Mouse (Mus musculus) midbrain, postnatal 0 days (tissue): Measurements from ENCODE around the gene Fam217b. TPM values are rescaled to one million over a fixed set of nuclear protein-coding genes. Genes with fewer than 3 reads are reported as not detected.

Experiments
- ATAC-seq: fragments of 200-750 bp; cut with Nextera tagmentation; 2 replicates; pipeline ENCODE4 v1.8.0; 2017; ENCODE audit warnings: moderate number of reproducible peaks, mild to moderate bottlenecking, moderate TSS enrichment, moderate library complexity; ENCODE audit not compliant: low FRiP score
- DNase-seq: peaks from one replicate; pipeline ENCODE4 v3.0.0-alpha.2; 2015; ENCODE audit warnings: low spot score
- H3K27ac ChIP-seq: fragments of 300-500 bp; sonication (generic); 2 replicates; pipeline ENCODE4 v1.5.1; 2014; ENCODE audit warnings: low read depth, mild to moderate bottlenecking, low read length, mixed read lengths
- H3K27me3 ChIP-seq: fragments of 300-500 bp; sonication (generic); 2 replicates; pipeline ENCODE4 v1.6.1; 2014; ENCODE audit warnings: low read length, control low read depth, mixed read lengths; ENCODE audit not compliant: insufficient read depth
- H3K36me3 ChIP-seq: fragments of 300-500 bp; sonication (generic); 2 replicates; pipeline ENCODE4 v1.6.1; 2014; ENCODE audit warnings: low read length, control low read depth, mixed read lengths; ENCODE audit not compliant: insufficient read depth
- H3K4me1 ChIP-seq: fragments of 300-500 bp; sonication (generic); 2 replicates; pipeline ENCODE4 v1.6.1; 2014; ENCODE audit warnings: mild to moderate bottlenecking, control low read depth, antibody characterized with exemption, low read length, mixed read lengths; ENCODE audit not compliant: insufficient read depth
- H3K4me2 ChIP-seq: fragments of 300-500 bp; sonication (generic); 2 replicates; pipeline ENCODE4 v1.6.1; 2014; ENCODE audit warnings: low read depth, mild to moderate bottlenecking, low read length, mixed read lengths; ENCODE audit not compliant: poor library complexity, severe bottlenecking
- H3K4me3 ChIP-seq: fragments of 300-500 bp; sonication (generic); 2 replicates; pipeline ENCODE4 v1.5.1; 2014; ENCODE audit warnings: low read depth, mild to moderate bottlenecking, low read length, moderate library complexity
- H3K9ac ChIP-seq: fragments of 300-500 bp; sonication (generic); replicated peaks from 2 replicates; pipeline ENCODE4 v1.6.1; 2014; ENCODE audit warnings: mild to moderate bottlenecking, low read length, moderate library complexity, mixed read lengths; ENCODE audit not compliant: poor library complexity, severe bottlenecking
- H3K9me3 ChIP-seq: fragments of 300-500 bp; sonication (generic); 2 replicates; pipeline ENCODE4 v1.6.1; 2016; ENCODE audit warnings: low read length, control low read depth
- CTCF ChIP-seq: IDR thresholded peaks from 2 replicates; pipeline ENCODE4 v1.5.1; 2016; ENCODE audit warnings: antibody characterized with exemption, mild to moderate bottlenecking
- WGBS: fragments of 180-500 bp; shearing (Covaris S2); extraction: QIAGEN DNeasy Blood & Tissue Kit; methylation state at CpG from one replicate; pipeline ENCODE4 v1.1.7; 2014; 5-methylcytosine and 5-hydroxymethylcytosine counted together
- polyA plus RNA-seq: library from polyadenylated mRNA; unstranded; fragments of >200 nt; fragmentation: Nextera tagmentation; extraction: Ambion mirVana; gene quantifications from 2 replicates; pipeline ENCODE4 v1.2.1, GENCODE M21; 2015
- total RNA-seq: library from RNA; depleted of rRNA; stranded (reverse); fragments of >200 nt; gene quantifications from 2 replicates; pipeline ENCODE4 v1.2.3, GENCODE M21; 2014; rRNA removed

Gene Fam217b
- total RNA-seq (24.1 and 25.8 TPM in 2 replicates), polyA plus RNA-seq (26.4 and 28.1 TPM in 2 replicates)

- ATAC-seq (peak; percentile 82), DNase-seq (peak; percentile 57)
- Histone ChIP-seq H3K9ac (peak within 1 kb of the TSS; percentile 67), H3K9me3 (no peaks in the 10 kb centered on the region), H3K4me3 (peak within 1 kb of the TSS; percentile 68), H3K27ac (peak within 1 kb of the TSS; percentile 74), H3K4me2 (peak within 1 kb of the TSS; percentile 99), H3K36me3 (peaks cover 7% of the 10 kb centered on the region; the same call in 1 of the 2 replicates), H3K27me3 (0 out of 2 replicates have a peak, but pooled peaks cover 4% of the 10 kb centered on the region), H3K4me1 (peaks cover 11% of the 10 kb centered on the region; the same call in 1 of the 2 replicates)
- under 1% methylated on average over 53 of the region's 74 CpGs for WGBS
- peak; percentile 30 for TF ChIP-seq CTCF
Observed at GRCm38 (mm10) chr2:178414261-178415149, at the start of gene Fam217b, which contains the start of gene Ppp1r3d. Fam217b (plus strand) TSS chr2:178414524. Ppp1r3d (minus strand) TSS chr2:178414472.

GRCm38 (mm10) chr2:178407053-178407815 is 7.1 kb upstream of the Fam217b start, which contains the start of gene Sycp2:
Sycp2 (minus strand) TSS chr2:178407685.
- H3K9ac ChIP-seq = no peak within 1 kb of the TSS
- H3K4me1 ChIP-seq = no peaks in the 10 kb centered on the region
- H3K27ac ChIP-seq = no peak within 1 kb of the TSS
- H3K27me3 ChIP-seq = no peaks in the 10 kb centered on the region
- H3K4me3 ChIP-seq = no peak within 1 kb of the TSS
- H3K9me3 ChIP-seq = no peaks in the 10 kb centered on the region
- 87% methylated on average over 49 of the region's 52 CpGs for WGBS
- peak; percentile 36; the same call in 1 of the 2 replicates for TF ChIP-seq CTCF
- DNase-seq (no peak), ATAC-seq (peak; percentile 23; the same call in 1 of the 2 replicates)
- H3K36me3 ChIP-seq = no peaks in the 10 kb centered on the region
- no peak within 1 kb of the TSS for H3K4me2 ChIP-seq

GRCm38 (mm10) chr2:178409024-178409423 is 5.3 kb upstream of the Fam217b start:
- DNase-seq (no peak), ATAC-seq (no peak)
- no peak overlapping the region for H3K27ac ChIP-seq
- H3K4me1 ChIP-seq = peaks cover 11% of the 10 kb centered on the region; the same call in 1 of the 2 replicates
- H3K36me3 ChIP-seq = no peaks in the 10 kb centered on the region
- no peak overlapping the region for H3K4me3 ChIP-seq
- 0 out of 2 replicates have a peak, but pooled peaks cover 4% of the 10 kb centered on the region for H3K27me3 ChIP-seq
- 69% methylated on average over 1 of the region's 1 CpGs for WGBS
- no peak overlapping the region for H3K4me2 ChIP-seq
- H3K9ac ChIP-seq = no peak overlapping the region
- no peaks in the 10 kb centered on the region for H3K9me3 ChIP-seq
- no peak for TF ChIP-seq CTCF

- Histone ChIP-seq H3K27me3 (0 out of 2 replicates have a peak, but pooled peaks cover 4% of the 10 kb centered on the region), H3K4me1 (peaks cover 11% of the 10 kb centered on the region; the same call in 1 of the 2 replicates), H3K36me3 (no peaks in the 10 kb centered on the region), H3K4me2 (no peak overlapping the region), H3K9me3 (no peaks in the 10 kb centered on the region), H3K27ac (no peak overlapping the region), H3K9ac (no peak overlapping the region), H3K4me3 (no peak overlapping the region)
- DNase-seq = no peak
- WGBS = 86% methylated on average over 6 of the region's 6 CpGs
- no peak for TF ChIP-seq CTCF
- no peak for ATAC-seq
Observed at GRCm38 (mm10) chr2:178410286-178410685, 4.0 kb upstream of the Fam217b start.

GRCm38 (mm10) chr2:178412598-178412997 is 1.7 kb upstream of the Fam217b start:
- WGBS = 73% methylated on average over 6 of the region's 6 CpGs
- H3K27me3 ChIP-seq = 0 out of 2 replicates have a peak, but pooled peaks cover 4% of the 10 kb centered on the region
- H3K4me1 ChIP-seq = peaks cover 11% of the 10 kb centered on the region; the same call in 1 of the 2 replicates
- 0 out of 2 replicates have a peak overlapping the region, but pooled peaks have one; percentile 4 for H3K9ac ChIP-seq
- no peak for ATAC-seq
- TF ChIP-seq CTCF = no peak
- no peak overlapping the region for H3K4me3 ChIP-seq
- no peak overlapping the region for H3K27ac ChIP-seq
- H3K4me2 ChIP-seq = peak overlapping the region; percentile 99; the same call in 1 of the 2 replicates
- no peak for DNase-seq
- H3K9me3 ChIP-seq = no peaks in the 10 kb centered on the region
- H3K36me3 ChIP-seq = 0 out of 2 replicates have a peak, but pooled peaks cover under 1% of the 10 kb centered on the region
